8 mouse cellular contexts compared by ENCODE assay signal in the genomic region with DNA sequence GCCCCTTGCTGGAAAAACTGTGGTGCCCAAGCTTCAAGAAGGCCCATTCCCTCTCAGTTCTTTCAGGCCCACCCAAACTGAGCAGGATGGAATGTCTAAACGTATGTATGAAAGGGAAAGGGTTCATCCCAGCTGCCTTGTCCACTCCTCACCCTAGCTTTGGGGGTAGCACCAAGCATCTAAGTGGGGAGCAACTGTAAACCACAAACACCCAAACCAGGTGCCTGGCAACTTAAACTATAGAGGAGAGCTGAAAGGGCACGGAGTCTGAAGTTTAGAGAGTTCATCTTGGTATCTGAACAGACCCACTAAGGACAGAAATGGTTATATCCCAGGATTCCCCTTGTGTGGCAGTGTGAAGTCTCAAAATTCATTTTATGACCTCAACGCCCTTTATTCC.
A peak's percentile ranks its signal among the peaks of the same experiment; 100 is the strongest.
DNase-seq lines count a peak whose midpoint lies in the region; ATAC-seq and TF ChIP-seq lines count a peak whose summit lies in the region.

No protein-coding gene starts in this region.

- 23% methylated on average over 3 of the region's 3 CpGs for WGBS in embryonic facial prominence, embryonic 11.5 days
- 33% methylated on average over 3 of the region's 3 CpGs for WGBS in hindbrain, postnatal 0 days

- no peak for ATAC-seq in embryonic facial prominence, embryonic 11.5 days (replicated peaks; ENCODE audit: insufficient number of reproducible peaks, low FRiP score, low TSS enrichment, low read depth)
- no peak for ATAC-seq in hindbrain, postnatal 0 days

- no peaks in the 10 kb centered on the region for H3K36me3 ChIP-seq in embryonic facial prominence, embryonic 11.5 days (replicated peaks; ENCODE audit: control insufficient read depth, insufficient read depth, low read depth, low read length)
- H3K36me3 ChIP-seq in hindbrain, postnatal 0 days (ENCODE audit: insufficient read depth, low read length), result no peaks in the 10 kb centered on the region
- no peaks in the 10 kb centered on the region for H3K36me3 ChIP-seq in myocyte (ENCODE audit: control insufficient read depth, insufficient read depth)

- intact Hi-C loops in heart, postnatal 14 days (cut with DNase I), result loop anchor here (5.0 kb wide), 2 partner anchors 148 to 262 kb away; a partner anchor contains a TSS
- intact Hi-C loops in left cerebral cortex, postnatal 36 days (cut with DNase I), result loop anchor here (5.0 kb wide), 2 partner anchors 267 to 333 kb away; no protein-coding TSS in a partner anchor

- H3K27ac ChIP-seq in embryonic facial prominence, embryonic 11.5 days (replicated peaks; ENCODE audit: low read depth, low read length), result peak overlapping the region; percentile 99
- H3K27ac ChIP-seq in hindbrain, postnatal 0 days, result peak overlapping the region; percentile 91

- no peaks in the 10 kb centered on the region for H3K79me2 ChIP-seq in myocyte (ENCODE audit: control insufficient read depth, insufficient read depth)

- no peak for TF ChIP-seq POLR2A in myocyte (IDR thresholded peaks at IDR 0.05; ENCODE audit: insufficient read length, low read depth)

- no peaks in the 10 kb centered on the region for H3K27me3 ChIP-seq in embryonic facial prominence, embryonic 11.5 days (ENCODE audit: control insufficient read depth, insufficient read depth, low read length)
- no peaks in the 10 kb centered on the region for H3K27me3 ChIP-seq in hindbrain, postnatal 0 days (ENCODE audit: insufficient read depth, low read length)
- no peaks in the 10 kb centered on the region for H3K27me3 ChIP-seq in myocyte (ENCODE audit: control insufficient read depth, insufficient read depth, insufficient read length)

- peak overlapping the region; percentile 71 for H3K4me2 ChIP-seq in embryonic facial prominence, embryonic 11.5 days (ENCODE audit: low read depth, low read length)
- H3K4me2 ChIP-seq in hindbrain, postnatal 0 days (ENCODE audit: low read depth, low read length), result peak overlapping the region; percentile 77
- H3K4me2 ChIP-seq in myocyte (ENCODE audit: low read depth), result peak overlapping the region; percentile 88

- peak overlapping the region; percentile 73 for H3K9ac ChIP-seq in embryonic facial prominence, embryonic 11.5 days (replicated peaks; ENCODE audit: low read length)
- H3K9ac ChIP-seq in hindbrain, postnatal 0 days (replicated peaks; ENCODE audit: low read length), result peak overlapping the region; percentile 53

- no peak overlapping the region for H3ac ChIP-seq in myocyte (ENCODE audit: control insufficient read depth, insufficient read length)

- H3K4me1 ChIP-seq in embryonic facial prominence, embryonic 11.5 days (ENCODE audit: control insufficient read depth, insufficient read depth, low read length), result peaks cover 10% of the 10 kb centered on the region
- H3K4me1 ChIP-seq in hindbrain, postnatal 0 days (ENCODE audit: insufficient read depth, low read length), result peaks cover 27% of the 10 kb centered on the region

- H3K9me3 ChIP-seq in embryonic facial prominence, embryonic 11.5 days (replicated peaks; ENCODE audit: control insufficient read depth, low read length), result no peaks in the 10 kb centered on the region
- no peaks in the 10 kb centered on the region for H3K9me3 ChIP-seq in hindbrain, postnatal 0 days (ENCODE audit: low read length)

- peak; percentile 87 for DNase-seq in heart, adult 11 months
- DNase-seq in heart, postnatal 14 days, result no peak
- DNase-seq in embryonic facial prominence, embryonic 11.5 days (ENCODE audit: low spot score), result no peak
- DNase-seq in hindbrain, postnatal 0 days (ENCODE audit: low spot score), result no peak
- DNase-seq in T-cell, adult 2 months (ENCODE audit: low spot score), result no peak
- no peak for DNase-seq in left cerebral cortex, postnatal 36 days (ENCODE audit: low spot score in 2 of 2)
- DNase-seq in lung, postnatal 14 days, result no peak

- H3K4me3 ChIP-seq in embryonic facial prominence, embryonic 11.5 days (ENCODE audit: low read depth, low read length), result peak overlapping the region; percentile 37; the same call in 1 of the 2 replicates
- peak overlapping the region; percentile 37 for H3K4me3 ChIP-seq in hindbrain, postnatal 0 days (ENCODE audit: low read length)
- H3K4me3 ChIP-seq in myocyte, result peak overlapping the region; percentile 22

- TF ChIP-seq CTCF in hindbrain, postnatal 0 days (IDR thresholded peaks at IDR 0.05; ENCODE audit: low read depth), result no peak

TF ChIP-seq in myocyte, 11 proteins besides CTCF, POLR2A, EP300 and RAD21:
- no peak for TF ChIP-seq TCF3 (IDR thresholded peaks at IDR 0.05; ENCODE audit: insufficient read length, low read depth)
- no peak for TF ChIP-seq TCF12 (IDR thresholded peaks at IDR 0.05; ENCODE audit: insufficient read depth, poor library complexity, severe bottlenecking)
- no peak for TF ChIP-seq POLR2AphosphoS2 (IDR thresholded peaks at IDR 0.05; ENCODE audit: insufficient read length, low read depth)
- no peak for TF ChIP-seq MAX (IDR thresholded peaks at IDR 0.05; ENCODE audit: low read depth)
